Mouse (Mus musculus): ENCODE measurements around the gene Vcam1.

DNA sequence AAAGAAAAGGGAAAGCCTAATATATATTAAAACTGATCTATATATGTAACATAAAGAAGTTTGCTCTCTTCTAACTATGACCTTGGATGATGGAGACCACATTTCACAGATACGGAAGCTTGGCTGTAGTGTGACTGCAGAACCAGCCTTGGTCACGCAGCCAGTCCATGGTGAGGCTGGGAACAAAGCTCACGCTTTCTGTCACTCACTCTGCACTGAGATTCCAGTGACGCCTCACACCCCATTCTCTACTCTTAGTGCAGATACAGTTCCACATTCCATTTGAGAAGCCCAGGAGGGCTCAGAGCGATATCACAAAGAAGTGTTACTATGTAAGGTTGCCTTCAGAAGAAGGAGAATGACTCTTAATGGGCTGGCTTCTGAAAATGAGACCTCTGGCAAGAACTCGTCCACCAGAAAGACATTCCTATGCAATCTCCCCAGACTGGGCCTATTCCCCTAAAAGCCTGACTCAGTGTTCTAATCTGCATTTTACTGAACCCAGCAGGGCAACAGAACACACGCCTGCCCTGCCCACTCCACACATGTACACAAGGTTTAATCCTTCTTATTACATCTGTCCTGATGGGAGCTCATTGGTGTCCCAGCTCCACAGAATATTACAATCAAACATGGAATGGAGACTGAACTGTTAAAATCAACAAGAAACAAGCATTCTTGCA, 2.8 kb downstream of the Vcam1 start:
- no peak for TF ChIP-seq CTCF (IDR thresholded peaks at IDR 0.05; ENCODE audit: extremely low read depth, insufficient read depth, insufficient read length, insufficient replicate concordance)
- TF ChIP-seq POLR2A (IDR thresholded peaks at IDR 0.05; ENCODE audit: low read depth, low read length) = no peak
